Mouse (Mus musculus) midbrain, embryonic 12.5 days (tissue): Measurements from ENCODE around the gene Sae1. TPM values are rescaled to one million over a fixed set of nuclear protein-coding genes. Genes with fewer than 3 reads are reported as not detected.

Experiments
- ATAC-seq: fragments of 200-750 bp; cut with Nextera tagmentation; 2 replicates; pipeline ENCODE4 v1.8.0; 2017; ENCODE audit warnings: low read depth, moderate TSS enrichment, moderate library complexity; ENCODE audit not compliant: low FRiP score
- H3K27ac ChIP-seq: fragments of 300-500 bp; sonication (generic); replicated peaks from 2 replicates; pipeline ENCODE4 v1.5.1; 2016; ENCODE audit warnings: mild to moderate bottlenecking
- H3K27me3 ChIP-seq: fragments of 300-500 bp; sonication (generic); 2 replicates; pipeline ENCODE4 v1.6.1; 2016; ENCODE audit warnings: mild to moderate bottlenecking
- H3K36me3 ChIP-seq: fragments of 300-500 bp; sonication (generic); 2 replicates; pipeline ENCODE4 v1.6.1; 2016
- H3K4me1 ChIP-seq: fragments of 300-500 bp; sonication (generic); 2 replicates; pipeline ENCODE4 v1.6.1; 2016
- H3K4me2 ChIP-seq: fragments of 300-500 bp; sonication (generic); replicated peaks from 2 replicates; pipeline ENCODE4 v1.6.1; 2016; ENCODE audit warnings: mild to moderate bottlenecking, moderate library complexity
- H3K4me3 ChIP-seq: fragments of 300-500 bp; sonication (generic); 2 replicates; pipeline ENCODE4 v1.5.1; 2016; ENCODE audit warnings: mild to moderate bottlenecking
- H3K9ac ChIP-seq: fragments of 300-500 bp; sonication (generic); replicated peaks from 2 replicates; pipeline ENCODE4 v1.6.1; 2016; ENCODE audit warnings: mild to moderate bottlenecking, moderate library complexity
- H3K9me3 ChIP-seq: fragments of 300-500 bp; sonication (generic); 2 replicates; pipeline ENCODE4 v1.6.1; 2016; ENCODE audit warnings: mild to moderate bottlenecking
- WGBS: fragments of 180-500 bp; shearing (Covaris S2); methylation state at CpG from one replicate; pipeline ENCODE4 v1.1.7; 2016; 5-methylcytosine and 5-hydroxymethylcytosine counted together
- polyA plus RNA-seq: library from polyadenylated mRNA; unstranded; fragments of >200 nt; fragmentation: Nextera tagmentation; extraction: Ambion mirVana; gene quantifications from 2 replicates; pipeline ENCODE4 v1.2.1, GENCODE M21; 2016

Gene Sae1
- polyA plus RNA-seq, 1 experiment from 2014 or later = 331 TPM

DNA sequence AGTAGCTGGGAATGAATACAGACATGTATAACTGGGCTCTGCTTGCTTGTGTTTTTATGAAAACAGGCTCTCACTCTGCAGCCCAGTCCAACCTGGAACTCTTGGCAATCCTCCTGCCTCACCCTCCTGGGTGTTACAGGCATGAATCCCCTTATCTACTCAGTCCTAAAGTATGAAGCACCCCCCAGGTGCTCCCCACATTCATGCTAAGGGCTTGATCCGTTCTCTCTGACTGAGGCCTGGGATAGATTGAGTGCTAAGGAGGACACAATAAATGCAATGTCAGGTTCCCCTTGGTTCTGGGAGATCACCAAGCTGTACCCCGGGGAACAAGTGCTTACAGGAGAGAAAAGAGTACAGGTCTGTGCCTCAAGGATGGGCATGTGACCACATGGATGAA lies 90.0 kb downstream of the Sae1 start:
- no peak overlapping the region for H3K4me2 ChIP-seq
- no peak for ATAC-seq
- WGBS = 73% methylated on average over 2 of the region's 2 CpGs

DNA sequence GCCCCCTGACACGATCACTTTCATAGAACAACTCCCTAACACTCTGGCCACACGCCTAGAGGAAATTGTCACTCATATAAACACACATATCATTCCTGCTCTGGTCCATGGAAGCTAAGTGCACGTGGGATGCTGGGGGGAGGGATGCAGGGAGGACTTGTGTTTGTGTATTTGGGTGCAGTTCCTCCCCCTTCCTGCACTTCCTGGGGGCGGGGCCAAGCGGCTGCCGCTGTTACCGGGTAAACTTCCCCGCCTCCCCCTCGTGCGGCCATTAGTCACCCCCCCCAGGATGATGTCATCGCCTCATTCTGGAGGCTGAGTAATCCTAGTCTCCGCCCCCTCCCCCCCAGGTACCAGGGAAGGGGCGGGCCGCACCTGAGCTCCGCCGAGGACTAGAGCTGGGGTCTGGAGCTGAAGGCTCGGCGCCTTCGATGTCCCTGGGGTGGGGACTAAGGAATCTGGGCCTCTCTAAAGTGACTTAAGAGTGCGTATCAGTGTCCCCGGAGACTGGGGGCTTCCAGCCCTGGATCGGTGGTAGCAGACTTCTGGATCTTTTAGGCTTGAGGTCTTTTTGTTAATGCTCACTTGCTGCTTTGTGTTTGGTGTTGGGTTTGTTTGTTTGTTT lies 90.7 kb downstream of the Sae1 start:
- Histone ChIP-seq H3K4me1 (peaks cover 36% of the 10 kb centered on the region), H3K4me2 (peak overlapping the region; percentile 61), H3K9ac (peak overlapping the region; percentile 35), H3K36me3 (no peaks in the 10 kb centered on the region), H3K4me3 (peak overlapping the region; percentile 36), H3K27me3 (peaks cover 18% of the 10 kb centered on the region; the same call in 1 of the 2 replicates), H3K27ac (0 out of 2 replicates have a peak overlapping the region, but pooled peaks have one; percentile 2), H3K9me3 (no peaks in the 10 kb centered on the region)
- no peak for ATAC-seq
- WGBS = 1% methylated on average over 22 of the region's 22 CpGs

More for the DNA sequence above, 90.0 kb downstream of the Sae1 start:
- Histone ChIP-seq H3K9me3 (no peaks in the 10 kb centered on the region), H3K27ac (peak overlapping the region; percentile 2; the same call in 1 of the 2 replicates), H3K4me3 (no peak overlapping the region), H3K9ac (no peak overlapping the region), H3K4me1 (peaks cover 36% of the 10 kb centered on the region), H3K36me3 (no peaks in the 10 kb centered on the region), H3K27me3 (peaks cover 18% of the 10 kb centered on the region; the same call in 1 of the 2 replicates)

DNA sequence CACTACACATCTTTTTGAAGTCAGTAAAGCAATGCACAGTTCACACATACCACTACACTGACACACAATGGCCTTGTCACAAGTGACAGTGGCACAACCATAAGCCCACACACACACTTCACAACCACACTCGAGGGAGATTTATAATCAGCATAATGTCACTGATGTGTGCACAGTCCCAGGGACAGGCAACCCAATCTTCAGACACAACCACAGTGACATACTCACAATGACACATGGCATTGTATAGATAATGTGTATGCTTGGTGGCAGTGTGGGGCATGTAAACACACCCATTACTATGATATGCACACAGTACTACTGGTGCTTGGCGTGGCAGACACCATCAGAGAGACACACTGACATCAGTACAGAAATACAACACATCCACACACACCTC lies 91.5 kb downstream of the Sae1 start:
- WGBS = 42% methylated on average over 2 of the region's 2 CpGs
- peaks cover 18% of the 10 kb centered on the region; the same call in 1 of the 2 replicates for H3K27me3 ChIP-seq
- peak overlapping the region; percentile 36; the same call in 1 of the 2 replicates for H3K4me3 ChIP-seq
- no peaks in the 10 kb centered on the region for H3K36me3 ChIP-seq
- peaks cover 36% of the 10 kb centered on the region for H3K4me1 ChIP-seq
- peak overlapping the region; percentile 91 for H3K4me2 ChIP-seq
- ATAC-seq = no peak
- peak overlapping the region; percentile 35; the same call in 1 of the 2 replicates for H3K9ac ChIP-seq
- no peak overlapping the region for H3K27ac ChIP-seq
- H3K9me3 ChIP-seq = no peaks in the 10 kb centered on the region

DNA sequence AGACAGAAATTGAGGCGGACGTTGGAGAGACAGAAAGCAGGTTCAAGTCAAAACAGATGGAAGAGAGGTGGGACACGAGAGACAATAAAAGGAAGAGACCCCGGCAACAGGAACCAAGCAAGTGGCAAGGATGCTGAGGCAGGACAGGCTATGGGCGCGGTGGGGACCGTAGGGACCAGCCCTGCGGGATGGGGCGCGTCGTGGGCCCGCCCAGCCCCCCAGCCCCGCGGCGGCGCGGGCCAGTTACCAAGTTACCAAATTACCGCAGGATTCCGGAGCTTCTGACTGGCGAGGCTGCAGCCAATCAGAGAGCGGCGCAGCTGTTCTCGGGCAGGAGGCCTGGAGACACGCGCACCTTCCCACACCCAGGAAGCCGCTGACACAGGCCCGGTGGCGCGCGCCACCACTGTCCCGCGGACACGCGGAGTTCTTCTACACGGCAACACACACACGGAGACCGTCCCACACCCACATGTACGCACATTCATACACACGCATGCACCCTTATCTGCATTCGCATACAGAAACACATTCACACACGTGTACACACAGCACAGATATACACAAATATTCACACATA lies 92.2 kb downstream of the Sae1 start:
- H3K4me2 ChIP-seq = peak overlapping the region; percentile 91
- 2% methylated on average over 37 of the region's 41 CpGs for WGBS

DNA sequence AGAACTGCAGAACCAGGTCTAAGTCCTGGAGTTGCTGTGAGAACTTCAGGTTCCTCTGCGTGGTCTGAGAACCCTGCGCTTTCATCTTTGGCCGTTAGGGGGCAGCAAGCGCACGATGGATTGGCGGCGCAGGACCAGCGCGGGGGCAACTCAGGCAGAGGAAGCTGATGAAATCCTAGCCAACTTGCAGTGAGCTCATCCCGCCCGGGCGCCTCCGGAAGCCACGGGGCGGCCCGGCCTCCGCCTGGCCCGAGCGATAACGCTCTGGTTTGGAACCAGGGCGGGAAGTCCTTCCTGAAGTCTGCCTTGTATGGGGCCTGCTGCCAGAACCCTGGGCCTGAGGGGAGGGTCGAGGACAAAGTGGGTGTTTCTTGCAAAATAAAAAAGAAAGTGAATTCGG lies 92.8 kb downstream of the Sae1 start:
- Histone ChIP-seq H3K4me1 (peaks cover 32% of the 10 kb centered on the region), H3K27me3 (peaks cover 18% of the 10 kb centered on the region; the same call in 1 of the 2 replicates), H3K9me3 (no peaks in the 10 kb centered on the region), H3K9ac (peak overlapping the region; percentile 65), H3K4me3 (peak overlapping the region; percentile 49), H3K36me3 (no peaks in the 10 kb centered on the region), H3K27ac (peak overlapping the region; percentile 81), H3K4me2 (peak overlapping the region; percentile 91)
- ATAC-seq = peak; percentile 67
- under 1% methylated on average over 23 of the region's 23 CpGs for WGBS

More for the DNA sequence above, 92.2 kb downstream of the Sae1 start:
- H3K27me3 ChIP-seq = peaks cover 18% of the 10 kb centered on the region; the same call in 1 of the 2 replicates
- H3K36me3 ChIP-seq = no peaks in the 10 kb centered on the region
- H3K27ac ChIP-seq = peak overlapping the region; percentile 81
- peak overlapping the region; percentile 49 for H3K4me3 ChIP-seq
- H3K4me1 ChIP-seq = peaks cover 36% of the 10 kb centered on the region
- ATAC-seq = peak; percentile 47
- H3K9me3 ChIP-seq = no peaks in the 10 kb centered on the region
- peak overlapping the region; percentile 65 for H3K9ac ChIP-seq

DNA sequence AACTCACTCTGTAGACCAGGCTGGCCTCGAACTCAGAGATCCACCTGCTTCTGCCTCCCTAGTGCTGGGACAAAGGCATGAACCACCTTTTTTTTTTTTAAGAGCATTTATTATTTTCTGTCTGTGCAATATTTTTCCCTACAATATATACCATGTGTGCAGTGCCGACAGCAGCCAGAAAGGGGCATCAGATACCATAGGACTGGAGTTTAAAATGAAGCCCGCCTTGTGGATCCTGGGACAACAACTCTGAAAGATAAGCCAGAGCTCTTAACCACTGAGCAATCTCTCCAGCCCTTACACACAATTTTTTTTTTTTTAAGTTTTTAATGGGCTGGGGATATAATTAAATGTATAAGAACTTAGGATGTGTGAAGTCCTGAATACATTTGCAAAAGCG lies 93.3 kb downstream of the Sae1 start:
- H3K4me3 ChIP-seq = no peak overlapping the region
- no peak overlapping the region for H3K9ac ChIP-seq
- H3K4me2 ChIP-seq = peak overlapping the region; percentile 91; the same call in 1 of the 2 replicates

DNA sequence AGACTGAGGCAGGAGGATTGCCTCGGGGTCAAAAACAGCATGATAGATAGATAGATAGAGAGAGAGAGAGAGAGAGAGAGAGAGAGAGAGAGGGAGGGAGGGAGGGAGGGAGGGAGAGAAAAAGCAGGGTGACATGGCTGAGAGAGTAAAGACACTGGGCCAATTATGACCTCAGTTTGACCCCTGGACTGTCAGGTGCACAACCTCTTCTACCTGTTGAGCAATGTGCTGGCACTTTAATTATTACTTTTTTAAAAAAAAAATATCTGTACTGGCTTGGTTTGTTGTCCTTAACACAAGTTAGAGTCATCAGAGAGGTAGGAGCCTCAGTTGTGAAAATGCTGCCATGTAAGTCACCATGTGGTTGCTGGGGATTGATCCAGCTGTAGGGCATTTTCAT lies 99.8 kb downstream of the Sae1 start:
- 80% methylated on average over 1 of the region's 1 CpGs for WGBS
- ATAC-seq = no peak

More for the DNA sequence above, 93.3 kb downstream of the Sae1 start:
- Histone ChIP-seq H3K36me3 (no peaks in the 10 kb centered on the region), H3K27ac (no peak overlapping the region), H3K27me3 (peaks cover 18% of the 10 kb centered on the region; the same call in 1 of the 2 replicates), H3K9me3 (no peaks in the 10 kb centered on the region), H3K4me1 (peaks cover 31% of the 10 kb centered on the region)
- 32% methylated on average over 4 of the region's 4 CpGs for WGBS
- ATAC-seq = no peak; the same call in 1 of the 2 replicates

DNA sequence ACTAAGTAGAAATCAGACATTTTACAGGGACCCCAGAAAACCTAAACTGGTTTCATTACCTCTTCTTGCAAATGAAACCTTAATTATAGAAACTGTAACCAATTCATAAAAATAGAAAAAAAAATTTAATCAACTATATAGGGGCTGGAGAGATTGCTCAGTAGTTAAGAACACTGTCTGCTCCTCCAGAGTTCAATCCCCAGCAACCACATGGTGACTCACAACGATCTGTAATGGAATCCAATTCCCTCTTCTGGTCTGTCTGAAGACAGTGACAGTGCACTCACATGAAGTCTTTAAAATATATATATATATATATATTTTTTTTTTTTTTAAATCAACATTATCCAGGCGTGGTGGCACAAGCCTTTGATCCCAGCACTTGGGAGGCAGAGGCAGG lies 100.6 kb downstream of the Sae1 start:
- Histone ChIP-seq H3K4me1 (peaks cover 12% of the 10 kb centered on the region), H3K36me3 (peaks cover 23% of the 10 kb centered on the region), H3K9me3 (no peaks in the 10 kb centered on the region), H3K9ac (peak overlapping the region; percentile 71), H3K27ac (peak overlapping the region; percentile 93), H3K27me3 (no peaks in the 10 kb centered on the region), H3K4me2 (peak overlapping the region; percentile 49), H3K4me3 (peak overlapping the region; percentile 82)
- 83% methylated on average over 2 of the region's 2 CpGs for WGBS
- no peak for ATAC-seq

More for the DNA sequence above, 99.8 kb downstream of the Sae1 start:
- no peak overlapping the region for H3K27ac ChIP-seq
- no peak overlapping the region for H3K4me3 ChIP-seq
- H3K9ac ChIP-seq = no peak overlapping the region
- H3K9me3 ChIP-seq = no peaks in the 10 kb centered on the region
- H3K36me3 ChIP-seq = peaks cover 15% of the 10 kb centered on the region
- no peak overlapping the region for H3K4me2 ChIP-seq
- H3K27me3 ChIP-seq = no peaks in the 10 kb centered on the region
- H3K4me1 ChIP-seq = peaks cover 12% of the 10 kb centered on the region

DNA sequence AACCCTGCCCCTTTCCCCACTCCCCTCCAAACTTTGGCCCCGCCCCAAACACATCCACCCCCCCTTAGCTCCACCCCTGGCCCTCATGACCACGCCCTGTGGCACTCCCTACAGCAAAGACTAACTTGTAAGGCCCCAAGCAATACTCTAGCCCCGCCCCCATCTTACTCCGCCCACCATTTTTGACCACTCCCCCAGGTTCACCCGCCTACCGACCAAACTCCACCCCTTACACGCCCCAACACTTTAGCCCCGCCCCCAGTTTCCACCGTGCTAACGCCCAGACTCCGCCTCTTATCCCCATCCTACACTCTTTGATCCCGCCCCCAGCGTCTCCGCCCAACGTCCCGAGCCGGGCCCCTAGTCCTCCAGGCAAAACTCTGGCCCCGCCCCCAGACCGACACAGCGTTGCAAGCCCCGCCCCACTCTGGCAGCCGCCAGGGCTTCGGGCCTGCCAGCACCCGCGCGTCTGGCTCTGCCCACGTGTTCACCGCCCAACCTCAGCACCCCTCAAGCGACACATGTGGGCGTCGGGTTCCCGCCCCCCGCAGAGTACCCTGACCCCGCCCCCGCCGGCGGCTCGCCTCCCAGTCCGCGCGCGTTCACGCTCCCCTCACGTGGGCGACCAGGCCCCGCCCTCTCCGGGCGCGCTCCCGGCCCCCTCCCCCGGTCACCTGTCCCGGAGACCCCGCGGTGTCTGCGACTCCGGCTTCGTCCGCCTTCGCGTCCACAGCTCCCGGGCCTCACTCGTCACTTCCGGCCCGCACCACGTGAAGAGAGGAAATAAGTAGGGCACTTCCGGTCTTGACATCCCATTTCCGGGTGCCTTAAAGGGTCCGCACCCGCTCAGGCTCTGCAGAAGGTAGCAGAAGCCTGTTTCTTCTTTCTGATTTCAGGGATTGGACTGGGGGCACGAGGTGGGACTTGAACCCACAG lies 101.3 kb downstream of the Sae1 start, which contains the start of gene Ccdc9:
Gene Ccdc9, minus strand, starts transcription at position 770 of the 936 bp plus-strand sequence.
- Histone ChIP-seq H3K4me3 (peak within 1 kb of the TSS; percentile 82), H3K27me3 (no peaks in the 10 kb centered on the region), H3K9ac (peak within 1 kb of the TSS; percentile 71), H3K27ac (peak within 1 kb of the TSS; percentile 93), H3K36me3 (peaks cover 30% of the 10 kb centered on the region), H3K4me2 (peak within 1 kb of the TSS; percentile 49), H3K9me3 (no peaks in the 10 kb centered on the region), H3K4me1 (peaks cover 12% of the 10 kb centered on the region)
- peak; percentile 93 for ATAC-seq
- WGBS = under 1% methylated on average over 55 of the region's 70 CpGs

DNA sequence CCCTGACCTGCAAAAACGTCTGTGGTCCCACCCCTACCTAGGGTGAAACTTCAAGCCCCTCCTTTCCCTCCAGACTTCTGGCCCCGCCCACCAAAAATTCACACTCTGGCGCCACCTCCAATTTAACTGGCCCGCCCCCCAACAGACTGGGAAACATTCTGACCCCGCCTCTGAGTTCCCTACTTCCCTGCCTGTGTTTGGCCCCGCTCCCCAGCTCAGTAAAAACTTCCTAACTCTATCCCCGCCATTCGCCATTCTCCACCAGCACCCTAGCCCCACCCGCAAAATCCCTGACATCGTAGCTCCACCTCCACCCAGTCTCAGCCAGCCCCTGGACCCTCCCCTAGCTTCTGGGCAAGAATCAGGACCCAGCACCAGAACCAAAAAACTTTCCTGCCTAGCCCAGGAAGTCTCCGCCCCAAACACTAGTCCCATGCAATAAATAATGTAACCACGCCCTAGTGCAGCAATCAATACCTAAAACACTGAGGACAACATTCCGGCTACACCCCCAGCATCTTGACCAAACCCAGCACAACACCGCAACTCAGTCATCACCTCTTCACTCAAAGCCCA lies 102.1 kb downstream of the Sae1 start:
- no peak overlapping the region; the same call in 1 of the 2 replicates for H3K9ac ChIP-seq
- H3K27me3 ChIP-seq = no peaks in the 10 kb centered on the region
- peak overlapping the region; percentile 49 for H3K4me2 ChIP-seq
- WGBS = 6% methylated on average over 14 of the region's 14 CpGs
- peaks cover 38% of the 10 kb centered on the region for H3K36me3 ChIP-seq
- no peaks in the 10 kb centered on the region for H3K9me3 ChIP-seq
- peaks cover 12% of the 10 kb centered on the region for H3K4me1 ChIP-seq
- ATAC-seq = peak; percentile 63
- peak overlapping the region; percentile 11; the same call in 1 of the 2 replicates for H3K27ac ChIP-seq
- peak overlapping the region; percentile 82 for H3K4me3 ChIP-seq

DNA sequence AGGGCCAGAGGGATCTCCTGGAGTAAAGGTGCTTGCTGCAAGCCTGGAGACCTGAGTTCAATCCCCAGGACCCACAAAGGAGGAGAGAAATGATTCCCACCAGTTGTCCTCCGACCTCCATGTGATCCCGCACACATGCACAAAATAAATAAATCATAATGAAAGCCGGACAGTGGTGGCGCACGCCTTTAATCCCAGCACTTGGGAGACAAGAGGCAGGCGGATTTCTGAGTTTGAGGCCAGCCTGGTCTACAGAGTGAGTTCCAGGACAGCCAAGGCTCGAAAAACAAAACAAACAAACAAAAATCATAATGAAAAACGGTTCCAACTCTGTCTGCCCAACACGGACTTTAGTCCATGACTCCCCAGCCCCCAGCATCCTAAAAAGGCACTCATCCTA lies 102.7 kb downstream of the Sae1 start:
- peaks cover 12% of the 10 kb centered on the region for H3K4me1 ChIP-seq
- H3K27ac ChIP-seq = no peak overlapping the region
- 0 out of 2 replicates have a peak overlapping the region, but pooled peaks have one; percentile 82 for H3K4me3 ChIP-seq
- H3K9ac ChIP-seq = no peak overlapping the region; the same call in 1 of the 2 replicates
- no peak overlapping the region; the same call in 1 of the 2 replicates for H3K4me2 ChIP-seq
- no peaks in the 10 kb centered on the region for H3K27me3 ChIP-seq
- peaks cover 44% of the 10 kb centered on the region for H3K36me3 ChIP-seq
- WGBS = 84% methylated on average over 9 of the region's 9 CpGs
- no peaks in the 10 kb centered on the region for H3K9me3 ChIP-seq
- ATAC-seq = no peak
